9 mouse cellular contexts compared by ENCODE assay signal in genomic region chr10:105774382-105774781, GRCm38 (mm10).
DNase-seq lines count a peak whose midpoint lies in the region; ATAC-seq and TF ChIP-seq lines count a peak whose summit lies in the region.
"Had no signal": no experiment of that assay in that cellular context is flagged by ENCODE, and none has a peak within 500 bp of the region (broad histone marks: within the 10 kb centered on the region; RNA-seq: fewer than 3 reads in every experiment).

No protein-coding gene starts in this region.

- H3K36me3 ChIP-seq in C2C12 (ENCODE audit: control insufficient read depth, insufficient read depth) = no peaks in the 10 kb centered on the region
- no peaks in the 10 kb centered on the region for H3K36me3 ChIP-seq in kidney, postnatal 0 days (ENCODE audit: insufficient read depth, low read length)
- H3K36me3 ChIP-seq in testis, adult 2 months (ENCODE audit: control insufficient read depth, insufficient read depth, low read length) = no peaks in the 10 kb centered on the region
- H3K36me3 ChIP-seq: embryonic facial prominence, embryonic 15.5 days had no signal

- H3K9ac ChIP-seq in kidney, postnatal 0 days (ENCODE audit: low read depth, low read length) = no peak overlapping the region
- H3K9ac ChIP-seq: embryonic facial prominence, embryonic 15.5 days had no signal

- no peaks in the 10 kb centered on the region for H3K4me1 ChIP-seq in kidney, postnatal 0 days (replicated peaks; ENCODE audit: insufficient read depth, low read length)
- no peaks in the 10 kb centered on the region for H3K4me1 ChIP-seq in testis, adult 2 months (ENCODE audit: control insufficient read depth, insufficient read depth, low read length)
- H3K4me1 ChIP-seq: embryonic facial prominence, embryonic 15.5 days had no signal

- no peak overlapping the region for H3K4me3 ChIP-seq in C2C12 (ENCODE audit: insufficient read depth, poor library complexity, severe bottlenecking)
- H3K4me3 ChIP-seq in kidney, postnatal 0 days (replicated peaks; ENCODE audit: low read depth, low read length) = no peak overlapping the region
- no peak overlapping the region for H3K4me3 ChIP-seq in testis, adult 2 months (ENCODE audit: control insufficient read depth, low read depth, low read length)
- H3K4me3 ChIP-seq: embryonic facial prominence, embryonic 15.5 days had no signal

- H3K79me3 ChIP-seq in C2C12 (ENCODE audit: low read depth) = no peaks in the 10 kb centered on the region

- no peaks in the 10 kb centered on the region for H3K9me3 ChIP-seq in kidney, postnatal 0 days (replicated peaks; ENCODE audit: low read length)
- H3K9me3 ChIP-seq: embryonic facial prominence, embryonic 15.5 days had no signal

- TF ChIP-seq CTCF in C2C12 (IDR thresholded peaks at IDR 0.05; ENCODE audit: control insufficient read depth, insufficient read depth, insufficient read length) = peak; percentile 54
- TF ChIP-seq CTCF in kidney, postnatal 0 days (IDR thresholded peaks at IDR 0.05; ENCODE audit: low read depth) = peak; percentile 86
- peak; percentile 29; the same call in 1 of the 2 replicates for TF ChIP-seq CTCF in testis, adult 2 months (IDR thresholded peaks at IDR 0.05; ENCODE audit: control insufficient read depth, insufficient read depth, insufficient replicate concordance, low read depth, low read length)

- TF ChIP-seq POLR2A in testis, adult 2 months (IDR thresholded peaks at IDR 0.05; ENCODE audit: control insufficient read depth, low read depth, low read length) = no peak

- no peak overlapping the region for H3ac ChIP-seq in C2C12 (ENCODE audit: control insufficient read depth, insufficient read length, low read depth)

- no peak overlapping the region for H3K4me2 ChIP-seq in kidney, postnatal 0 days (ENCODE audit: low read length)
- H3K4me2 ChIP-seq: embryonic facial prominence, embryonic 15.5 days had no signal

- no peaks in the 10 kb centered on the region for H3K27me3 ChIP-seq in C2C12 (ENCODE audit: control insufficient read depth, insufficient read depth, insufficient read length)
- H3K27me3 ChIP-seq in kidney, postnatal 0 days (ENCODE audit: insufficient read depth, low read length) = no peaks in the 10 kb centered on the region
- H3K27me3 ChIP-seq in testis, adult 2 months (ENCODE audit: control insufficient read depth, insufficient read depth, low read length) = no peaks in the 10 kb centered on the region
- H3K27me3 ChIP-seq: embryonic facial prominence, embryonic 15.5 days had no signal

- peak; percentile 81 for ATAC-seq in kidney, postnatal 0 days (replicated peaks; ENCODE audit: low FRiP score, low read depth)

- H3K27ac ChIP-seq in kidney, postnatal 0 days = no peak overlapping the region
- no peak overlapping the region for H3K27ac ChIP-seq in testis, adult 2 months (ENCODE audit: control insufficient read depth, insufficient read depth, low read depth, low read length)
- H3K27ac ChIP-seq: embryonic facial prominence, embryonic 15.5 days had no signal

- WGBS in kidney, postnatal 0 days = 9% methylated on average over 6 of the region's 6 CpGs

- no peaks in the 10 kb centered on the region for H3K79me2 ChIP-seq in C2C12 (ENCODE audit: control insufficient read depth, insufficient read depth)

- DNase-seq in adrenal gland, adult 8-10 months = peak; percentile 12
- DNase-seq in embryo, embryonic 11.5 days (ENCODE audit: low read depth, low spot score) = peak; percentile 54
- peak; percentile 7 to 33 for DNase-seq in heart, adult 9 months (ENCODE audit: low spot score in 2 of 2)
- peak; percentile 84 for DNase-seq in kidney, postnatal 0 days (ENCODE audit: low spot score)
- DNase-seq in liver = peak; percentile 56
- DNase-seq in neural tube, embryonic 10.5 days (ENCODE audit: extremely low spot score, low spot score) = peak; percentile 55

TF ChIP-seq in C2C12, 6 proteins besides CTCF, POLR2A, EP300 and RAD21:
- TF ChIP-seq MYOG (IDR thresholded peaks at IDR 0.05; ENCODE audit: control insufficient read depth, extremely low read depth, insufficient read length) = no peak
- no peak for TF ChIP-seq USF1 (IDR thresholded peaks at IDR 0.05; ENCODE audit: low read depth)
- TF ChIP-seq CEBPB (IDR thresholded peaks at IDR 0.05; ENCODE audit: low read depth) = no peak
- TF ChIP-seq FOSL1 (IDR thresholded peaks at IDR 0.05; ENCODE audit: insufficient read depth, low read length, poor library complexity, severe bottlenecking) = no peak
- TF ChIP-seq MAX (IDR thresholded peaks at IDR 0.05) = no peak
- TF ChIP-seq MYOD1 (IDR thresholded peaks at IDR 0.05; ENCODE audit: control insufficient read depth, insufficient read length, low read depth) = no peak

Comparison
In these comparisons a context has a peak if more than half of its experiments do, and no peak if none do; other contexts are left out.
1. CTCF ChIP-seq: peak in every context shown above with its lines; median percentile 86 in kidney, postnatal 0 days; 54 in C2C12; 29 in testis, adult 2 months.
2. DNase-seq: peak in every context shown above with its lines; median percentile 84 in kidney, postnatal 0 days; 56 in liver; 55 in neural tube, embryonic 10.5 days; 54 in embryo, embryonic 11.5 days; 20 in heart, adult 9 months; 12 in adrenal gland, adult 8-10 months.